15 mouse cellular contexts compared by ENCODE assay signal in genomic region chr2:118775396-118775795, GRCm38 (mm10). TPM values are rescaled to one million over a fixed set of nuclear protein-coding genes. Genes with fewer than 3 reads are reported as not detected.
DNase-seq lines count a peak whose midpoint lies in the region; ATAC-seq and TF ChIP-seq lines count a peak whose summit lies in the region.
"Had no signal": no experiment of that assay in that cellular context is flagged by ENCODE, and none has a peak within 500 bp of the region (broad histone marks: within the 10 kb centered on the region; RNA-seq: fewer than 3 reads in every experiment).

No protein-coding gene starts in this region.

- no peaks in the 10 kb centered on the region for H3K79me2 ChIP-seq in heart, adult 2 months (replicated peaks; ENCODE audit: control insufficient read depth, insufficient read depth, low read length)

- no peak for TF ChIP-seq POLR2A in heart, adult 2 months (IDR thresholded peaks at IDR 0.05; ENCODE audit: insufficient read depth, low read depth, low read length)

- intact Hi-C loops in heart, adult 2 months (cut with DNase I) = no loop called here

- no peak overlapping the region for H3K9ac ChIP-seq in heart, embryonic 15.5 days
- no peak overlapping the region for H3K9ac ChIP-seq in heart, adult 2 months (ENCODE audit: low read depth, low read length)
- H3K9ac ChIP-seq in lung, postnatal 0 days (replicated peaks; ENCODE audit: low read depth) = no peak overlapping the region
- H3K9ac ChIP-seq: liver, embryonic 15.5 days had no signal

- 0 out of 2 replicates have a peak overlapping the region, but pooled peaks have one; percentile 29 for H3K27ac ChIP-seq in heart, embryonic 15.5 days
- no peak overlapping the region for H3K27ac ChIP-seq in heart, adult 2 months
- H3K27ac ChIP-seq in lung, postnatal 0 days (ENCODE audit: low read length) = 0 out of 2 replicates have a peak overlapping the region, but pooled peaks have one; percentile 21
- H3K27ac ChIP-seq: hindbrain, embryonic 10.5 days; liver, embryonic 15.5 days had no signal

- no peak for DNase-seq in heart, adult 2 months
- no peak for DNase-seq in lung, postnatal 0 days (ENCODE audit: low spot score)
- DNase-seq in lung, postnatal 14 days = no peak
- peak; percentile 79 for DNase-seq in adipocyte (ENCODE audit: low spot score)
- no peak for DNase-seq in urinary bladder, adult 18-20 months (ENCODE audit: low spot score in 2 of 2)
- no peak for DNase-seq in gastrocnemius, adult 8-10 months (ENCODE audit: low spot score in 2 of 2)
- DNase-seq: adrenal gland, postnatal 36 days; kidney, postnatal 4 days; spleen, adult 18-20 months had no signal

- no peak overlapping the region for H3K4me2 ChIP-seq in heart, embryonic 15.5 days
- no peak overlapping the region for H3K4me2 ChIP-seq in lung, postnatal 0 days (replicated peaks; ENCODE audit: low read depth, low read length)
- H3K4me2 ChIP-seq: liver, embryonic 15.5 days had no signal

- no peaks in the 10 kb centered on the region for H3K36me3 ChIP-seq in heart, embryonic 15.5 days
- H3K36me3 ChIP-seq in heart, adult 2 months (ENCODE audit: control insufficient read depth, insufficient read depth, low read length) = no peaks in the 10 kb centered on the region
- H3K36me3 ChIP-seq in lung, postnatal 0 days (ENCODE audit: insufficient read depth, low read length) = no peaks in the 10 kb centered on the region
- H3K36me3 ChIP-seq: hindbrain, embryonic 10.5 days; liver, embryonic 15.5 days had no signal

- peaks cover 7% of the 10 kb centered on the region for H3K27me3 ChIP-seq in heart, embryonic 15.5 days
- no peaks in the 10 kb centered on the region for H3K27me3 ChIP-seq in heart, adult 2 months (ENCODE audit: control insufficient read depth, insufficient read depth, low read length)
- no peaks in the 10 kb centered on the region for H3K27me3 ChIP-seq in lung, postnatal 0 days (replicated peaks; ENCODE audit: insufficient read depth, low read length)

- no peaks in the 10 kb centered on the region for H3K9me3 ChIP-seq in heart, embryonic 15.5 days (replicated peaks)
- no peaks in the 10 kb centered on the region for H3K9me3 ChIP-seq in lung, postnatal 0 days (ENCODE audit: low read length)
- H3K9me3 ChIP-seq: hindbrain, embryonic 10.5 days; liver, embryonic 15.5 days had no signal

- ATAC-seq in heart, embryonic 15.5 days (replicated peaks; ENCODE audit: insufficient number of reproducible peaks, insufficient read depth, low FRiP score, low read depth) = no peak
- ATAC-seq in lung, postnatal 0 days = no peak
- ATAC-seq in common myeloid progenitor, adult 5-6 weeks (replicated peaks; ENCODE audit: low read depth, poor library complexity, severe bottlenecking) = peak; percentile 45; the same call in 1 of the 2 replicates
- ATAC-seq: intestine, postnatal 0 days had no signal

- WGBS in heart, embryonic 15.5 days = 50% methylated on average over 1 of the region's 1 CpGs
- 24% methylated on average over 1 of the region's 1 CpGs for WGBS in heart, adult 2 months
- WGBS in lung, postnatal 0 days = 10% methylated on average over 1 of the region's 1 CpGs

- TF ChIP-seq EP300 in heart, adult 2 months (IDR thresholded peaks at IDR 0.05; ENCODE audit: insufficient read depth, low read depth, low read length) = no peak
- no peak for TF ChIP-seq EP300 in lung, postnatal 0 days (IDR thresholded peaks at IDR 0.05)

- no peak for TF ChIP-seq CTCF in heart, adult 2 months (IDR thresholded peaks at IDR 0.05)
- no peak for TF ChIP-seq CTCF in lung, postnatal 0 days (IDR thresholded peaks at IDR 0.05)

- H3K4me1 ChIP-seq in heart, embryonic 15.5 days (replicated peaks) = peaks cover 18% of the 10 kb centered on the region
- H3K4me1 ChIP-seq in heart, adult 2 months (ENCODE audit: control insufficient read depth, insufficient read depth, low read length) = peaks cover 2% of the 10 kb centered on the region; the same call in 1 of the 2 replicates
- peaks cover 18% of the 10 kb centered on the region; the same call in 1 of the 2 replicates for H3K4me1 ChIP-seq in lung, postnatal 0 days (ENCODE audit: insufficient read depth, low read depth, low read length)

- no peak overlapping the region for H3K4me3 ChIP-seq in heart, embryonic 15.5 days
- no peak overlapping the region for H3K4me3 ChIP-seq in heart, adult 2 months
- H3K4me3 ChIP-seq in lung, postnatal 0 days (ENCODE audit: low read depth, low read length) = no peak overlapping the region
- H3K4me3 ChIP-seq: hindbrain, embryonic 10.5 days; liver, embryonic 15.5 days had no signal

RNA-seq across cellular contexts. Expression of gene Phgr1, which starts 2.8 kb away (rescaled TPM):
- not detected in 2 replicates for polyA plus RNA-seq in heart, embryonic 15.5 days (2015; fragmentation: Nextera tagmentation; extraction: Ambion mirVana)
- not detected for total RNA-seq in heart, adult 2 months (2021)
- polyA plus RNA-seq in heart, adult 2 months (2012; rRNA removed) = not detected in 2 replicates
- 11.9 and 13.6 TPM in 2 replicates for polyA plus RNA-seq in lung, postnatal 0 days (2015; fragmentation: Nextera tagmentation; extraction: Ambion mirVana)
- not detected in 2 replicates for total RNA-seq in common myeloid progenitor, adult 5-6 weeks (2017)
- total RNA-seq in gastrocnemius, adult 8-10 months (2022) = not detected
- total RNA-seq: adrenal gland, postnatal 36 days had no signal
- polyA plus RNA-seq: hindbrain, embryonic 10.5 days; limb, embryonic 11.5 days; liver, embryonic 15.5 days had no signal

RNA-seq across cellular contexts. Expression of gene Disp2, which starts 4.1 kb away (rescaled TPM):
- polyA plus RNA-seq in heart, embryonic 15.5 days (2015; fragmentation: Nextera tagmentation; extraction: Ambion mirVana) = 0.20 and 0.96 TPM in 2 replicates
- under 1 TPM in 1 of 2 experiments, not detected in 1; 0.11 TPM for total RNA-seq in heart, adult 2 months (2021)
- 0.39 and 0.53 TPM in 2 replicates for polyA plus RNA-seq in heart, adult 2 months (2012; rRNA removed)
- polyA plus RNA-seq in lung, postnatal 0 days (2015; fragmentation: Nextera tagmentation; extraction: Ambion mirVana) = 0.95 and 1.1 TPM in 2 replicates
- not detected in 2 replicates for total RNA-seq in common myeloid progenitor, adult 5-6 weeks (2017)
- under 1 TPM in 2 of 4 experiments, not detected in 2; 0.10 to 0.11 TPM for total RNA-seq in gastrocnemius, adult 8-10 months (2022)

RNA-seq across cellular contexts. Expression of gene Ccdc9b, which starts 12.9 kb away (rescaled TPM):
- polyA plus RNA-seq in heart, embryonic 15.5 days (2015; fragmentation: Nextera tagmentation; extraction: Ambion mirVana) = 2.4 and 3.0 TPM in 2 replicates
- 10 to 100 TPM; 24.3 to 26.4 TPM for total RNA-seq in heart, adult 2 months (2021)
- 15.1 and 21.7 TPM in 2 replicates for polyA plus RNA-seq in heart, adult 2 months (2012; rRNA removed)
- 4.3 and 4.7 TPM in 2 replicates for polyA plus RNA-seq in lung, postnatal 0 days (2015; fragmentation: Nextera tagmentation; extraction: Ambion mirVana)
- 0.24 and 0.96 TPM in 2 replicates for total RNA-seq in common myeloid progenitor, adult 5-6 weeks (2017)
- total RNA-seq in gastrocnemius, adult 8-10 months (2022) = 10 to 100 TPM; 17.5 to 20.6 (median 18.4) TPM

RNA-seq across cellular contexts. Expression of gene Inafm2, which starts 29.8 kb away (rescaled TPM):
- 42.1 and 44.7 TPM in 2 replicates for polyA plus RNA-seq in heart, embryonic 15.5 days (2015; fragmentation: Nextera tagmentation; extraction: Ambion mirVana)
- total RNA-seq in heart, adult 2 months (2021) = 10 to 100 TPM; 31.8 to 34.9 TPM
- 8.8 and 16.3 TPM in 2 replicates for polyA plus RNA-seq in heart, adult 2 months (2012; rRNA removed)
- polyA plus RNA-seq in lung, postnatal 0 days (2015; fragmentation: Nextera tagmentation; extraction: Ambion mirVana) = 34.5 and 35.9 TPM in 2 replicates
- 19.8 and 20.5 TPM in 2 replicates for total RNA-seq in common myeloid progenitor, adult 5-6 weeks (2017)
- 1 to 10 TPM; 5.0 to 7.2 (median 5.2) TPM for total RNA-seq in gastrocnemius, adult 8-10 months (2022)

RNA-seq across cellular contexts. Expression of gene Knstrn, which starts 38.4 kb away (rescaled TPM):
- 89.0 and 92.2 TPM in 2 replicates for polyA plus RNA-seq in heart, embryonic 15.5 days (2015; fragmentation: Nextera tagmentation; extraction: Ambion mirVana)
- total RNA-seq in heart, adult 2 months (2021) = under 1 TPM; 0.64 to 0.68 TPM
- 0.23 and 0.59 TPM in 2 replicates for polyA plus RNA-seq in heart, adult 2 months (2012; rRNA removed)
- polyA plus RNA-seq in lung, postnatal 0 days (2015; fragmentation: Nextera tagmentation; extraction: Ambion mirVana) = 4.9 and 9.0 TPM in 2 replicates
- total RNA-seq in common myeloid progenitor, adult 5-6 weeks (2017) = 124 and 177 TPM in 2 replicates
- total RNA-seq in gastrocnemius, adult 8-10 months (2022) = under 1 TPM; 0.10 to 0.54 (median 0.44) TPM
